Mouse (Mus musculus): Measurements from ENCODE around the gene Llph. TPM values are rescaled to one million over a fixed set of nuclear protein-coding genes. Genes with fewer than 3 reads are reported as not detected.

Gene Llph
- polyA plus RNA-seq (2012; rRNA removed): 1.6 and 3.4 TPM in 2 replicates

DNA sequence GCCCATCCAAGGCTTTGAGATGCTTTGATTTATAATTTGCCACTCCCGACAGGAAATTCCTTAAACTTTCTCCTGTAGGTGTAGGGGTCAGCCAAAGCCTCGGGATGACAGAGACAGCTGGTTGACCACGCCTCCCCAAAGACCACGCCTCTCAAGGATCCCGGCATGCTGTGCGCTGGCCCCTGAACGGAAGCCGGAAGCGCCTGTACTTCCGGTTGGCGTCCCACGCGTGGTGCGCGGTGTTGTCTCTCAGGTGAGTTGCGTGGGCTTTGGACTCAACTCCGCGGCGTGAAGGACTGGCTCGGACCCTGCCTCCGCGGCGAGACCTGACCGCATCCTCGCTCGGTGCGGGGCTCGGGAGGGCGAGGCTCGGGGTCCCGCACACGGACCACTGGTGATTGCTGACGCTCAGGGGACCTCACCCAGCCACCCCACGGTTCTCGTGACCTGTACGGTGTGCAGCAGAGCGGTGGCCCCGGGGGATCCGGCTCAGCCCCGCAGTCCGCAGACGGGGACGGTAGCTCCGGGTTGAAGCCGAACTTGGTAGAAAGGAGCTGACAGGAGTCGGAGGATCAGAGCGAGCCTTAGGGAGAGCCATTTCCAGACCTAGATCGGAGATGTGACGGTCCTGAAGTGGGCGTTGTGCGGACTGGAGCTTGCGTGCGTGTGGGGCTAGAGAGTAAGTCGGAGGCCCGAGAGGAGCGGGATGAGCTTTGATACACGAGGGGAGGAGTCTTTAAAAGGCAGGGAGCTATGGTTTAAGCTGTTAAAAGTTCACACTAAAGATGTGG, at the start of gene Llph:
TSS of gene Llph (plus strand) at position 200 of the 791 bp plus-strand sequence.

DNA sequence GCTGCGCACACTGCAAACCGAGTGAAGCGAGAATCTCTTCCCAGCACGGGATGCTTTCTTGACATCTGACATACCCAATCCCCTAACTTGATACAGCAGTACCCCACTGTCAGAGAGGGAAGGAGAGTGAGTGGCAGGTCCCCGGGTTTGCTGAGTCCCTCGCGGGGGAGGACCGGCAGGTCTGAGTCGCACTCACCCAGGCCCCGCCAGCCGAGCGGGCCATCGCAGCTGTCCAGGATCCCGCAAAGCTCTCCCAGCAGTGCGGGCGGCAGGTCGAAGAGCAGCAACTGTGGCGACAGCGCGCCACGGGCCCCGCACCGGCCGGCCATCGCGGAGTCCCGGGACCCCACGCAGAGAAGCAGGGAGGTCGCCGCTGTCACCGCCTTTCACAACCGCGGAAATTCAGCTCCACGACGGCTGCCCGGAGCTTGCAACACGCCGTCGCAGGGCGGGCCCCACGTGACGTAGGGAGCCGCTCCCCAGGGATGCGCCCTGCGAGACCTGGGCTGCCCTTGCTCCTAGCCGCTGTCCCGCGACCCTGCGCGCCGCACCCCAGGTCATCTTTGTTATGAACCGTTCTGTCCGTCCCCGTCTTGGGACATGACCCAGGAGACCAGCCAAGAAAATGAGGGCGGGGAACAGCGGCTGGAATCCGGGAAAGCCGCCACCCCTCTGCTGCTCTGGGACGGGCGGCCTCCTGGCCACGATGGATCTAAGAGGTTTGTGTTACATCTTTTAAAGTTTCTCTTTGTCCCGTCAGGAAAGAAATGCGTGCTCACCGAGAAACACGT, 25.5 kb upstream of the Llph start, which contains the start of gene Tmbim4:
TSS of gene Tmbim4 (plus strand) at position 460 of the 791 bp plus-strand sequence.

GRCm38 (mm10) chr10:120201961-120202402, 24.9 kb upstream of the Llph start, which contains the start of gene Irak3:
Gene Irak3, minus strand, starts transcription at chr10:120202130.

Other genes with a start within 250 kb of the Llph start
- 9.1 and 9.5 TPM in 2 replicates for gene Helb, start 114.1 kb upstream of the Llph start, polyA plus RNA-seq (2012; rRNA removed)
- gene Tmbim4, start 25.5 kb upstream of the Llph start, polyA plus RNA-seq (2012; rRNA removed): 510 and 523 TPM in 2 replicates
- 2.6 and 2.8 TPM in 2 replicates for gene Irak3, start 24.9 kb upstream of the Llph start, polyA plus RNA-seq (2012; rRNA removed)
- gene Hmga2, start 249.4 kb downstream of the Llph start, polyA plus RNA-seq (2012; rRNA removed): 2.1 and 2.6 TPM in 2 replicates

All from colon, adult 2 months (tissue).